Mouse (Mus musculus): ENCODE results near the gene Mfsd12.

The Mfsd12 gene

GRCm38 (mm10) chr10:81413310-81414261, 56.3 kb downstream of the Mfsd12 start:
- DNase-seq (ENCODE audit: low read depth, low spot score) = no peak
- no peaks in the 10 kb centered on the region for H3K36me3 ChIP-seq (ENCODE audit: control insufficient read depth, insufficient read depth, low read length, poor library complexity, severe bottlenecking)
- no peaks in the 10 kb centered on the region for H3K27me3 ChIP-seq (ENCODE audit: control insufficient read depth, insufficient read depth, low read length, poor library complexity, severe bottlenecking)

DNA sequence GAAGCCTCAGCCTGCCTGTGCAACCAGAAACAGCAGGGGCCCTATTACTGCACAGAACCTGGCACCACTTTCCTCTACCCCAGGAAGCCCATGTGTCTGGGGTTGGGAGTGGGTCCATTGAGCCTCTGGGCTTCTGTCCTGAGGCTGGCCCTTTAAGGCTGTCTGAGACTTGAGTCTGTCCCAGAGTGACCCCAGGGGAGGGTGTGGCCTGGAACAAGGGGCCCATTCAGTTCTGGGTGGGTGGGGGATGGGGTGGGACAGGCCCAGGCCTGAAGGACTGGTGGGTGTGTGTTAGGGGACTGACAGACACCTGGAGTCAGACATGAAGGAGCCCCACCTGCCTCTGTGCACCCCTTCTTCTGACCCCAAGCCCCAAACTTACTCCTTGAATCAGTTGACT, 57.4 kb downstream of the Mfsd12 start:
- H3K27me3 ChIP-seq (ENCODE audit: control insufficient read depth, insufficient read depth, low read length, poor library complexity, severe bottlenecking) = no peaks in the 10 kb centered on the region
- no peaks in the 10 kb centered on the region for H3K36me3 ChIP-seq (ENCODE audit: control insufficient read depth, insufficient read depth, low read length, poor library complexity, severe bottlenecking)
- DNase-seq (ENCODE audit: low read depth, low spot score) = no peak

DNA sequence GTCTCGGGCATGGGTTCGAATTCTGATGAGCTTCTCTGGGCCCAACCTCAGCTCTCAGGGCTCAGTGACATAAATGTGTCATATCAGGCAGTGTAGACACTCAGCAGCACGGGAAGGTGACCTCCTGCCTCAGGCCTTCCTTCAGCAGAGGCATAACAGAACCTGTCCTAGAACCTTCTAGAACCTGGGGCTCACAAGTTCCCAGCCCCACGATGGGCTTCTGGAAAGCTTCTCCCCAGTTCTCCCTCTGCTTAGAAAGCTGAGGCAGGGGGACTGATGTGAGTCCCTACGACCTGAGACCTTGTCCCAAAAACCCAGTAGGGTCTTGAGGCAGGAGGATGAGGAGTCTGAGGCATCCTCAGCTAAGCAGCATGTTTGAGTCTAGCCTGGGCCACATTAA, 57.9 kb downstream of the Mfsd12 start:
- Histone ChIP-seq H3K27me3 (ENCODE audit: control insufficient read depth, insufficient read depth, low read length, poor library complexity, severe bottlenecking) (no peaks in the 10 kb centered on the region), H3K36me3 (ENCODE audit: control insufficient read depth, insufficient read depth, low read length, poor library complexity, severe bottlenecking) (no peaks in the 10 kb centered on the region)
- DNase-seq (ENCODE audit: low read depth, low spot score) = no peak
